In genomic region chr15:99074600-99075333, GRCm38 (mm10) we compare ENCODE assay signal across 8 mouse cellular contexts. TPM values are rescaled to one million over a fixed set of nuclear protein-coding genes. Genes with fewer than 3 reads are reported as not detected.
A peak's percentile ranks its signal among the peaks of the same experiment; 100 is the strongest.
DNase-seq lines count a peak whose midpoint lies in the region; ATAC-seq and TF ChIP-seq lines count a peak whose summit lies in the region.

No protein-coding gene starts in this region.

- H3K27ac ChIP-seq in MEL (ENCODE audit: control insufficient read depth, low read depth, low read length) = peak overlapping the region; percentile 84
- peak overlapping the region; percentile 93 for H3K27ac ChIP-seq in lung, embryonic 16.5 days (ENCODE audit: low read length)

- WGBS in lung, embryonic 16.5 days = under 1% methylated on average over 44 of the region's 44 CpGs

- peak; percentile 84 to 97 for TF ChIP-seq POLR2A in MEL (IDR thresholded peaks at IDR 0.05; ENCODE audit: control insufficient read depth in 1 of 2, insufficient read depth in 1 of 2, low read depth in 1 of 2, low read length in 2 of 2, poor library complexity in 1 of 2)

- H3K36me3 ChIP-seq in MEL (ENCODE audit: control insufficient read depth in 1 of 2, insufficient read depth in 2 of 2, low read length in 2 of 2) = peaks cover 0 to 8% of the 10 kb centered on the region in 2 experiments; a peak in 3 of 4 replicates
- peaks cover 11% of the 10 kb centered on the region for H3K36me3 ChIP-seq in lung, embryonic 16.5 days (ENCODE audit: control insufficient read depth, insufficient read depth, low read length)

- no peaks in the 10 kb centered on the region for H3K9me3 ChIP-seq in MEL (replicated peaks; ENCODE audit: insufficient read depth, low read length)
- no peaks in the 10 kb centered on the region for H3K9me3 ChIP-seq in lung, embryonic 16.5 days (ENCODE audit: control insufficient read depth, low read length)

- peak; percentile 99 for DNase-seq in MEL (ENCODE audit: low read depth, low spot score)
- DNase-seq in cerebellum, adult 8-10 months = peak; percentile 98
- peak; percentile 98 for DNase-seq in forelimb bud, embryonic 11.5 days (ENCODE audit: low read depth, low spot score)
- DNase-seq in layer of hippocampus, adult 9-10 months (ENCODE audit: low spot score) = peak; percentile 98
- peak; percentile 96 for DNase-seq in ovary, postnatal 10 days (ENCODE audit: low spot score)
- peak; percentile 93 to 95 for DNase-seq in thymus, postnatal 10 days (ENCODE audit: low spot score in 2 of 2)

- peak; percentile 97 to 98 for ATAC-seq in hematopoietic stem cell, adult 5-6 weeks (replicated peaks in 1 of 2; ENCODE audit: insufficient read depth in 1 of 2, low FRiP score in 2 of 2, low TSS enrichment in 1 of 2, low read depth in 1 of 2, poor library complexity in 2 of 2, severe bottlenecking in 2 of 2)
- peak; percentile 99 for ATAC-seq in lung, embryonic 16.5 days (ENCODE audit: low read depth)

- peaks cover 2 to 5% of the 10 kb centered on the region in 2 experiments; a peak in 2 of 4 replicates for H3K4me1 ChIP-seq in MEL (ENCODE audit: control insufficient read depth in 1 of 2, insufficient read depth in 2 of 2, low read length in 2 of 2)
- H3K4me1 ChIP-seq in lung, embryonic 16.5 days (replicated peaks; ENCODE audit: control insufficient read depth, insufficient read depth, low read length) = peaks cover 21% of the 10 kb centered on the region

- H3K4me2 ChIP-seq in lung, embryonic 16.5 days (ENCODE audit: low read depth, low read length) = peak overlapping the region; percentile 91

- H3K4me3 ChIP-seq in MEL (ENCODE audit: control insufficient read depth in 1 of 2, insufficient read depth in 1 of 2, low read depth in 2 of 2, low read length in 2 of 2) = peak overlapping the region; percentile 71 to 82
- peak overlapping the region; percentile 80 for H3K4me3 ChIP-seq in lung, embryonic 16.5 days (ENCODE audit: low read length)

- H3K9ac ChIP-seq in MEL (ENCODE audit: control insufficient read depth, low read depth, low read length, poor library complexity, severe bottlenecking) = peak overlapping the region; percentile 92
- H3K9ac ChIP-seq in lung, embryonic 16.5 days (ENCODE audit: low read length) = peak overlapping the region; percentile 84

- TF ChIP-seq RAD21 in MEL (IDR thresholded peaks at IDR 0.05; ENCODE audit: low read depth, low read length) = no peak

- peaks cover 20% of the 10 kb centered on the region for H3K79me2 ChIP-seq in MEL (ENCODE audit: control insufficient read depth, insufficient read depth, low read length, poor library complexity)

- peak; percentile 17 to 39; a peak in 2 of 4 replicates for TF ChIP-seq EP300 in MEL (IDR thresholded peaks at IDR 0.05; ENCODE audit: low read depth in 1 of 2, low read length in 2 of 2)

- TF ChIP-seq CTCF in MEL (IDR thresholded peaks at IDR 0.05 in 2 of 3, conservative IDR thresholded peaks at IDR 0.05 in 1 of 3; ENCODE audit: control insufficient read depth in 1 of 3, insufficient read depth in 1 of 3, low read depth in 2 of 3, low read length in 3 of 3, poor library complexity in 1 of 3, severe bottlenecking in 1 of 3) = no peak

- H3K27me3 ChIP-seq in MEL (ENCODE audit: control insufficient read depth in 1 of 2, insufficient read depth in 2 of 2, low read length in 2 of 2) = no peaks in the 10 kb centered on the region
- H3K27me3 ChIP-seq in lung, embryonic 16.5 days (ENCODE audit: control insufficient read depth, insufficient read depth, low read depth, low read length) = no peaks in the 10 kb centered on the region

TF ChIP-seq in MEL, 35 proteins besides CTCF, POLR2A, EP300 and RAD21:
- TF ChIP-seq HCFC1 (IDR thresholded peaks at IDR 0.05; ENCODE audit: low read depth, low read length) = peak; percentile 82
- no peak for TF ChIP-seq MEF2A (IDR thresholded peaks at IDR 0.05; ENCODE audit: extremely low read depth, insufficient replicate concordance, low read depth, low read length, poor library complexity, severe bottlenecking)
- TF ChIP-seq MAFK (IDR thresholded peaks at IDR 0.05; ENCODE audit: borderline replicate concordance, low read depth, low read length) = no peak
- no peak for TF ChIP-seq TAL1 (IDR thresholded peaks at IDR 0.05; ENCODE audit: low read length)
- peak; percentile 97 for TF ChIP-seq CHD2 (IDR thresholded peaks at IDR 0.05; ENCODE audit: low read length)
- no peak for TF ChIP-seq UBTF (IDR thresholded peaks at IDR 0.05; ENCODE audit: borderline replicate concordance, insufficient read depth, low read depth, low read length)
- TF ChIP-seq ZMIZ1 (IDR thresholded peaks at IDR 0.05; ENCODE audit: low read depth, low read length) = peak; percentile 94
- no peak for TF ChIP-seq GATA1 (IDR thresholded peaks at IDR 0.05; ENCODE audit: low read depth, low read length)
- peak; percentile 94 for TF ChIP-seq SIN3A (IDR thresholded peaks at IDR 0.05; ENCODE audit: low read length)
- TF ChIP-seq POLR2AphosphoS5 (IDR thresholded peaks at IDR 0.05; ENCODE audit: borderline replicate concordance, low read depth, low read length) = no peak
- no peak for TF ChIP-seq RCOR1 (IDR thresholded peaks at IDR 0.05; ENCODE audit: low read depth, low read length)
- TF ChIP-seq SMC3 (IDR thresholded peaks at IDR 0.05; ENCODE audit: low read depth, low read length) = no peak
- TF ChIP-seq NELFE (IDR thresholded peaks at IDR 0.05; ENCODE audit: low read depth, low read length) = peak; percentile 94
- peak; percentile 69 for TF ChIP-seq MAX (IDR thresholded peaks at IDR 0.05; ENCODE audit: low read length)
- TF ChIP-seq MYC (IDR thresholded peaks at IDR 0.05; ENCODE audit: low read depth, low read length) = peak; percentile 68; the same call in 1 of the 2 replicates
- peak; percentile 36; the same call in 1 of the 2 replicates for TF ChIP-seq CHD1 (IDR thresholded peaks at IDR 0.05; ENCODE audit: low read depth, low read length)
- TF ChIP-seq USF1 (IDR thresholded peaks at IDR 0.05; ENCODE audit: low read depth, low read length) = 0 out of 2 replicates have a peak, but pooled peaks have one; percentile 39
- no peak for TF ChIP-seq ETS1 (IDR thresholded peaks at IDR 0.05; ENCODE audit: low read depth, low read length)
- TF ChIP-seq TCF12 (IDR thresholded peaks at IDR 0.05; ENCODE audit: low read depth, low read length) = no peak
- peak; percentile 83 for TF ChIP-seq TBP (IDR thresholded peaks at IDR 0.05; ENCODE audit: low read depth, low read length)
- no peak for TF ChIP-seq USF2 (IDR thresholded peaks at IDR 0.05; ENCODE audit: borderline replicate concordance in 1 of 2, insufficient read depth in 1 of 2, low read depth in 1 of 2, low read length in 2 of 2)
- peak; percentile 42; the same call in 1 of the 2 replicates for TF ChIP-seq MAZ (IDR thresholded peaks at IDR 0.05; ENCODE audit: low read depth, low read length)
- no peak for TF ChIP-seq MYB (IDR thresholded peaks at IDR 0.05; ENCODE audit: low read depth, low read length)
- no peak for TF ChIP-seq NRF1 (IDR thresholded peaks at IDR 0.05; ENCODE audit: insufficient read depth, low read depth, low read length, poor library complexity, severe bottlenecking)
- no peak for TF ChIP-seq BHLHE40 (IDR thresholded peaks at IDR 0.05; ENCODE audit: borderline replicate concordance, low read depth, low read length)
- TF ChIP-seq GABPA (IDR thresholded peaks at IDR 0.05; ENCODE audit: low read depth, low read length) = no peak
- no peak; the same call in 1 of the 2 replicates for TF ChIP-seq KAT2A (conservative IDR thresholded peaks at IDR 0.05; ENCODE audit: low read depth, low read length)
- TF ChIP-seq MXI1 (IDR thresholded peaks at IDR 0.05; ENCODE audit: low read depth, low read length) = peak; percentile 85
- peak; percentile 90 for TF ChIP-seq POLR2AphosphoS2 (IDR thresholded peaks at IDR 0.05; ENCODE audit: low read length)

RNA-seq across cellular contexts. Expression of gene Troap, which starts 0.4 kb away (rescaled TPM):
- total RNA-seq in MEL (2012; rRNA removed) = 24.3 and 25.8 TPM in 2 replicates
- polyA plus RNA-seq in MEL (2012; ENCODE audit: insufficient read depth in 1 of 2, insufficient read length in 2 of 2, low read depth in 1 of 2, low replicate concordance in 2 of 2, missing spikeins in 1 of 2) = 10 to 100 TPM in 1 of 2 experiments, not detected in 1; 70.2 TPM
- 13.4 and 15.9 TPM in 2 replicates for total RNA-seq in hematopoietic stem cell, adult 5-6 weeks (2017)
- polyA plus RNA-seq in lung, embryonic 16.5 days (2015; fragmentation: Nextera tagmentation; extraction: Ambion mirVana) = 39.5 and 41.1 TPM in 2 replicates

RNA-seq across cellular contexts. Expression of gene C1ql4, which starts 12.8 kb away (rescaled TPM):
- 0.15 TPM in 1 of 2 replicates, not detected in the other for total RNA-seq in MEL (2012; rRNA removed)
- under 1 TPM in 1 of 2 experiments, not detected in 1; 0.08 TPM for polyA plus RNA-seq in MEL (2012; ENCODE audit: insufficient read depth in 1 of 2, insufficient read length in 2 of 2, low read depth in 1 of 2, low replicate concordance in 2 of 2, missing spikeins in 1 of 2)
- total RNA-seq in hematopoietic stem cell, adult 5-6 weeks (2017) = not detected in 2 replicates
- not detected in 2 replicates for polyA plus RNA-seq in lung, embryonic 16.5 days (2015; fragmentation: Nextera tagmentation; extraction: Ambion mirVana)

RNA-seq across cellular contexts. Expression of gene Dnajc22, which starts 18.2 kb away (rescaled TPM):
- 3.2 TPM in 2 replicates for total RNA-seq in MEL (2012; rRNA removed)
- polyA plus RNA-seq in MEL (2012; ENCODE audit: insufficient read depth in 1 of 2, insufficient read length in 2 of 2, low read depth in 1 of 2, low replicate concordance in 2 of 2, missing spikeins in 1 of 2) = 1 to 10 TPM in 1 of 2 experiments, not detected in 1; 5.3 TPM
- not detected in 2 replicates for total RNA-seq in hematopoietic stem cell, adult 5-6 weeks (2017)
- polyA plus RNA-seq in lung, embryonic 16.5 days (2015; fragmentation: Nextera tagmentation; extraction: Ambion mirVana) = 1.6 and 2.4 TPM in 2 replicates

RNA-seq across cellular contexts. Expression of gene Prph, which starts 19.8 kb away (rescaled TPM):
- total RNA-seq in MEL (2012; rRNA removed) = not detected in 2 replicates
- not detected for polyA plus RNA-seq in MEL (2012; ENCODE audit: insufficient read depth in 1 of 2, insufficient read length in 2 of 2, low read depth in 1 of 2, low replicate concordance in 2 of 2, missing spikeins in 1 of 2)
- total RNA-seq in hematopoietic stem cell, adult 5-6 weeks (2017) = not detected in 2 replicates
- 3.9 and 4.5 TPM in 2 replicates for polyA plus RNA-seq in lung, embryonic 16.5 days (2015; fragmentation: Nextera tagmentation; extraction: Ambion mirVana)

RNA-seq across cellular contexts. Expression of gene Tuba1c, which starts 45.1 kb away (rescaled TPM):
- total RNA-seq in MEL (2012; rRNA removed) = 163 and 201 TPM in 2 replicates
- 100 to 1,000 TPM in 1 of 2 experiments, not detected in 1; 129 TPM for polyA plus RNA-seq in MEL (2012; ENCODE audit: insufficient read depth in 1 of 2, insufficient read length in 2 of 2, low read depth in 1 of 2, low replicate concordance in 2 of 2, missing spikeins in 1 of 2)
- 58.2 and 65.1 TPM in 2 replicates for total RNA-seq in hematopoietic stem cell, adult 5-6 weeks (2017)
- polyA plus RNA-seq in lung, embryonic 16.5 days (2015; fragmentation: Nextera tagmentation; extraction: Ambion mirVana) = 226 and 230 TPM in 2 replicates

Comparison
In these comparisons a context has a peak if more than half of its experiments do, and no peak if none do; other contexts are left out.
1. Peak in every context shown above with its lines: DNase-seq, ATAC-seq, H3K4me3 ChIP-seq and H3K27ac ChIP-seq.